Mouse (Mus musculus): ENCODE data around the gene Lcat.
A peak's percentile ranks its signal among the peaks of the same experiment; 100 is the strongest.

Lcat gene

DNA sequence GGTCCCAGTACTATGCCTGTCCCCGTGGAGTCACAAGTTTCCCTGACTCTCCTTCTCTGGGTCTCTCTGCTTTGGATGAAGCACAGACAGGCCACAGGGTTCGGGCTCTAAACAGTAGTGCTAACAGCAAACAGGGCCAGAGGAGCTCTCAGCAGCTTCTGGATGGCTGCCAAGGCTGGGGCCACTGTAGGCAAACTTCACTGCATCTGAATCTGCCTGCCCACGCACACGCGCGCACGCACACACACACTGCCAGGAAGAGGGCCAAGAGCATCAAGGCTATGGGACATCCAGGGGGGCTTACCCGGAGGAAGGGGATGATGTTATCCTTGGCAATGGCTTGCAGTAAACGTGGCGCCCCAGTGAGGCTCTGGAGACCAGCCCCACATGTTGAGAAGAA, 6.2 kb upstream of the Lcat start:
- no peak for ATAC-seq (ENCODE audit: low TSS enrichment)

DNA sequence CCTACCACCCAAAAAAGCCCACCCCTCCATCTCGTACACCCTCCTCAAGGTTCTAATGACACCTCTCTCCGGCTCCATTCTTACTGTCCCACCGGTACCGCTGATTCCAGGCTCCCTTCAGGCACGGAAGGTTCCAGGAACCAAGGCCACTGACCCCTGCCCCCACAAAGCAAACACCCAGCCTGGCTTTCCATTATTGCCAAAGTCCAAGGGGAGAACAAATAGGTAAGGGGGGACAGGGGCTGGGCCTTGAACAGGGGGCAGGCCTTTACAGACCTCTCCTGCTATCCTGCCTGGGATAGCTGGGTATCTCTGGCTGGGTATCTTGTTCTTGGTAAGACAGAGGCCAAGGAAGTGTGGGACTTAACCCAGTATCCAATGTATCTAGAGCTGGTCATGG, 640 bp downstream of the Lcat start:
- ATAC-seq (ENCODE audit: low TSS enrichment) = no peak

DNA sequence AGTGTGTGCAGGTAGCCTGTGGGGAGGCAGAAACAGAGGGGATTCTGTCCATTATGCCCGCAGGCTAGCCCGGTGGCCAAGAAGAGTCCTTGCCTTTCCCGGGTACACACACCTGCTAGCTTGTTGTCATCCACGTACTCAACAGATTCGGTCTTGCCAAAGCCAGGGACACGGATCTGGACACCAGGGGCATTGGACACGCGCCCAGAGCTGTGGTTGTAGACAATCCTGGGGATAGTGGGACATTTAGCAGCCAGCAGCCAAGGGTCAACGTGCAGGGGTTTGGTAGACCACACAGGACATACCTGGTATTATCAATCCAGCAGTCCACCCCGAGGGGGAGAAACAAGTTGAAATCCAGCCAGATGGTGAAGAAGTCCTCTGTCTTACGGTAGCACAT, 1.2 kb downstream of the Lcat start:
- ATAC-seq (ENCODE audit: low TSS enrichment) = no peak

DNA sequence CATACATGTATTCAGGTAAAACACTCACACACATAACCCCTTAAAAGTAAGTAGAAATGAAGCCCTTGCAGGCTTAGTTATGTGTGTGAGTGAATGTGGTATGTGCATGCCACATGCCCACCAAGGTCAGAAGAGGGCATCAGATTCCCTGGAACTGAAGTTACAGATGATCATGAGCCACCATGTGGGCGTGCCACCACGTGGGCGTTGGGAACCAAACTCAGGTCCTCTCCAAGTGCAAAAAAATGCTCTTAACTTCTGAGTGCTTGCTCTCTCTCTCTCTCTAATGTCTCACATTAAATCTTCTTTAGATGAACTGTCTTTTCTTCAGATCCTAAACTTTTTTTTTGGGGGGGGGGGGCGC, 4.9 kb downstream of the Lcat start, which contains the start of gene Psmb10:
Gene Psmb10 (minus strand): TSS at position 139 of the 364 bp plus-strand sequence.
- 0 out of 2 replicates have a peak, but pooled peaks have one; percentile 1 for ATAC-seq (ENCODE audit: low TSS enrichment)

DNA sequence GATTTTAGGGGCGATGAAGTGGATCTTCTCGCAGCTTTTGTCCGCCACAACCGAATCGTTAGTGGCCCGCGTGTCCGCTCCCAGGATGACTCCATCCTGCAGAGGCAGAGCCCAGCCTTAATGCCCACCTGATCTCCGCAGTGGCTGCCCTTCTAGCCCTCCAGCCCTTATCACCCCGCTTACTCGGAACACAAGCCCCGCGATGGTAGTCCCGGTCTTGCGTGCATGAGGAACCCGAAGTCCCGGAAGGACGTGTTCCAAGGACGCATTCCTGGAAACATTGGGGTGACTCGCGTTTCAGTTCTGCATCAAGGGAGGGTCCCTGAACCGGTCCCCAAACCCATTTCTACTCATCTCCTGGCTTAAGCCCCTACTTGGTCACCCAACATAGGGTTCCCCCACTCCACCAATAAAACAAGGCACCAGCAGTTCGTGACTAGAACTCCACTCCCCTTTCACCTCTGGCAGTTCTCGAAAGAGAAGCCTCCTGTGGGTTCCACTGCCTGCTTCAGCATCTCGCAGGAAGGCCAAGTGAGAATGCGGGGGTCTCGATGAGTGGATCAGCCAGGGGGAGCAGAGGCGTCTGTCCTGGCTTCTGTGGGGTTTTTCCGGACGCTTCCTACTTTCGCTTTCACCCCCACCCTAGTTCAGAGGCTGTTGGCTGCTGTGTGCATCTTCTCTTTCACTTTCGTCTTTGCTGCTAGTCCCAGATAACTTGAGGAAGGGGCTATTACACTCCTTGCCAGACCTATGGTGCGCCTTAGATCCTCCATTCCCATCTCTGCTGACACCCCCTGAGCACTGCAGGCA, 5.5 kb downstream of the Lcat start:
- peak; percentile 31 for ATAC-seq (ENCODE audit: low TSS enrichment)

DNA sequence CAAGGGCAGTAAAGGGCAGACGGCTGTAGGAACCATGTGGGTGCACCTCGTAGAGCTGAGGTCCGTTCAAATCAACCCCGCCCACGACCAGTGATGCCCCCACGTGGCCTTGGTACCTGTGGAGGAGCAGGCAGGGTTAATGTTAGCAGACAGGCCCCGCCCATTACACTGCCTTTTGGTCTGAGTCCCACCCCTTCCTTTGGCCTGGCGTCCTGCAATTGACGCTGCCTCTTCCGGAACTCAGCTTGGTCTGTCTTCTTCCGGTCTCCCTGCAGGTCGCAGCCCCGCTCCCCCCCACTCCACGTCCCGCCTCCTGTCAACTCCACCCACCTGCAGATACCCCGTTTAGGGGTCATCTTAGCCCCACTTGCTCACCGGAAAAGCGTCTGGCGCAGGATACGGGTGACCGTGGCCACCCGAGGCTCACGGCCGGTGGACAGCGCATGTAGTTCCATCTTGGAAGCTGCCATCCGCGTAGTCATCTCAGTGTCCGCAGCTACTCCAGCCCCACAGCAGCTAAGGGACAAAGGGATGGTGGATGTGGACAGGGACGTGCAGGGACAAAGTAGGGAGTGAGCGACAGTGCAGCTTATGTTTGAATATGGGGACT, 6.2 kb downstream of the Lcat start:
- ATAC-seq (ENCODE audit: low TSS enrichment) = peak; percentile 82

DNA sequence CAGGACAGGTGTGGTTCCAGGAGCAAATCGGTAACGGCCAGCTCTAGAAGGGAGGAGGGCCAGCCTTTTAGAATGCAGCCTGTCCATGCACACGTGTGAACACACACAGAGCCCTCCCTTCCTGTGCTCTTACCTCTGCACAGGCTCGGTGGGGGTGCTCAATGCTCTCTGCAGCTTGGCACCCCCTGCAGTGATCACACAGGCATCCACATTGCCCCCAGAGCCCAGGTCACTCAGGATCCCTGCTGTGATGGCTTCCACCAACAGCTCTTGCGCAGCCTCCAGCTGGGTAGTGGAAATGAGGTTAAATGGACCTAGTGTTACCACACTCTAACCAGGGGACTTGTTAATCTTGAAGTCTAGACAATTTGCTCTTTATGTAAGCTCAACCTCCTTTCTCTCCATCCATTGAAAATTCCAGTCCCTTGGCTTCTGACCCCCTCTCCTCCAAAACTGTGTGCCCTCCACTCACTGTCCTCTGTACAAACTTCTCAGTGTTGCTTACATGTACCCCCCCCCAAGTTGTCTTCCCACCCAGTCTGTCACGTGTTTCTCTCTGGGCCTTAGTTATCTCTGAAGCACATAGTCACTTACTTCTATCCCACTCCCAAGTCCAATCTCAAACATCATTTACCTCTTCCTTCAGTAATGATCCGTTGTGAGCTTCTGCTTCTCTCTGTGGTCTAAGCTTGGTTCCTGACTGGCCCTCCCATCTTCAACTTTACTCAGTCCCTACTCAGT, 7.1 kb downstream of the Lcat start:
- no peak for ATAC-seq (ENCODE audit: low TSS enrichment)

DNA sequence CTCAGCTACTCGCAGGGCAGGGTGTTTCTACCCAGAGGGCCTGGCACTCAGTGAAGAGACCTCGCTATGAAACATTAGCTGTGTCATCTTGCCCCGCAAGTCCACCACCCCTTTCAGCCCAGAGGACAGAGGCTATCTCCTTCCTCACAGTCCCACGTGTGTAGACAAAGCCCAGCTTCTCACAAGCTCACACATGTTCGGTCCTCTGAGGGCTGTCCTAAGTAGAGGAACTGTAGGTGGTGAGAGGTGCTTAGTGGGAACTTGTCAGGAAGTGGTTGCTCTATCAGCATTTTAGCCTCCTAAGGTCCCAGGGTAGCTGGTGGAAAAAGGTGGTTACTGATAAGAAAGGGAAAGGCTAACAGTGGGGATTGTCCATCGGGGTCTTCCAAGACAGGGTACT, 8.1 kb downstream of the Lcat start:
- no peak for ATAC-seq (ENCODE audit: low TSS enrichment)

DNA sequence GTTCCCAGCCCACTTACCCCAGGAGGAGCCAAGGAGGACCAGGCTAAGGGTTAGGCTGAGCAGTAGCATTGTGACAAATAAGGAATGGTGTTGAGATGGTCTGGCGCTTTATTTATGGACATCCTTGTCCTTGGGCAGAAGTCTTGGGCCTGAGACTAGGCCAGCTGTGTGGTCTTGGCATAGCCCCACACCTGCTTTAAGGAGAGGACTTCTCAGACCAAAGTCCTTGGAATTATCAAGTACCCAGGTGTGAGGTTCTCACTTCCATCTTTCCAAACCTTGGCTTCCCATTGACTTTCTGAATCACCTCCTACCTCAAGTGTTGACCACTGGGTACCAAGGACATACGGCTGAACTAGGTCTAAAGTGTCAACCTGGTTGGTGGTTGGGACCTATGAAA, 9.4 kb downstream of the Lcat start, which contains the start of gene Ctrl:
Gene Ctrl (minus strand): TSS at position 101 of the 400 bp plus-strand sequence.
- no peak for ATAC-seq (ENCODE audit: low TSS enrichment)

DNA sequence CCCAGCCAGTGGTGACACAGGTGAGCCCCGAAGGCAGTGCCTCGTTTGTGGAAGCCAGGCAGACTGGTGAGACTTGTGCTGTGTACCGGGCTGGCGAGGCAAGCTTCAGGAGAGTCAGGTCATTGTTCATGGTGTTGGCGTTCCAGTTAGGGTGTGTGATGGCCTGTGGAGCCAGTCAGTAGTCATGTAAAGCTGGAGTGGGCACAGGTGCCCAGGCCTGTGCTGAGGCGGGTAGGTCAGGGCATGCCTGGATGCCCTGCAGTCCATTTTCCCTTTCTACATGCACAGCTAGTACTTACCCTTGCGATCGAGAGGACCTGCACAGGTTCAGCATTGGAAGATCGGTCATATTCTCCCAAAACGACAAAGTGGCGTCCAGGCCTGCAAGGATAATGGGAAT, 10.7 kb downstream of the Lcat start:
- no peak for ATAC-seq (ENCODE audit: low TSS enrichment)

DNA sequence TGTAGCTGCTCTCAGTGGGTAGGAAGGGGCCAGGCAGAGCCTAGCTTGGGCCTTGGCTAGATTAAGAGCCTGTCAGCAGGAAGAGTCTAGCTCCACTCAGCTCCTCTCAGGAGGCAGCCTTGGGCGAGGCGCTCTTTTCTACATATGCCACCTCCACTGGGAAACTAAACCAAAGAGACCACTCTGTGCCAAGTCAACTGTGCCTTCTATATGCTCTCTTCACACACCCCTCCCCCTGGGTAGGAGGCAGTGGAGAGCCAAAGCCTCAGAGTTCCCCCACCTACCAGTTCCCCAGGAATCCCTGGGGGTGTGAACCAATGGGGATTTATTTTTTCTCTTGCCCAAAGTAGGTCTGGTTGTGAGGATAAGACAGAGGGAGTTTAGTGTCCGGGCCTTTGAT, 11.9 kb downstream of the Lcat start:
- peak; percentile 81 for ATAC-seq (ENCODE audit: low TSS enrichment)

DNA sequence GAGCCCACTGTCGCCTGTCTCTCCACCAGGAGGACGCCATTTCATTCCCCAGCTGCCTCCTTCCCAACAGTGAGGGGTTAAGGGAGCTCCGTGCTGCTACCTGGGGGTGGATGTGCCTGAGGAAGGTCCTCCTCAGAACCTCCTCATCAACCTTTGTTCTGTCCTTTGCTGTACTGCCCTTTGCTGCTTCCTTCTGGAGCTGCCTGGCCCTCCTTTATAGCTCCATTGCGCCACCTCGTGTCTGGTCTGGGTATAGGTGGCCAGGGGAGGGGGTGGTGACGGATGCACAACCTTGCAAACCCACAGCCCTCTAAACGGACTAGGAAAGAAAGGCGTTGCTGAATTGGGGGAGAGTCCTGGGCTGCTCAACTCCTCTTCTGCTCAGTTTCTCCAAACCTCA, 12.6 kb downstream of the Lcat start:
- peak; percentile 54 for ATAC-seq (ENCODE audit: low TSS enrichment)

DNA sequence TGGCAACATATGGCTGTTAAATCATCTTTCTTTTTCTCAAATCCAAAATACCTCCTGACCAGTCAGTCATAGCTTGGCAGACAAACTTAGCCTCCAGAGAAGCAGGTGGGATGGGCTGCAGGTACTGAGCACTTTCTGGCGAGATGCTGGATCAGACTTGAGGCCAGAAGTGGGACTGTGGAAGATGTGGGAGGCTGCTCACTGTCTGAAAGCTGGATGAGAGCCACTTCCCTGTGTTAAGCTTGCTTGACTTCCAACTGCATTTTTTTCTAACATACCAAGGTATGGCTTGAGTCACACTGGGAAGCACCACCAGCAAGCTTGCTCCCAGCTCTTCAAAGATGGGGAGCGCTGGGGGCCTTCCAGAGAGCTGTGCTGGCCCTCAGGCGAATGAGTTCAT, 18.1 kb downstream of the Lcat start:
- peak; percentile 74 for ATAC-seq (ENCODE audit: low TSS enrichment)

DNA sequence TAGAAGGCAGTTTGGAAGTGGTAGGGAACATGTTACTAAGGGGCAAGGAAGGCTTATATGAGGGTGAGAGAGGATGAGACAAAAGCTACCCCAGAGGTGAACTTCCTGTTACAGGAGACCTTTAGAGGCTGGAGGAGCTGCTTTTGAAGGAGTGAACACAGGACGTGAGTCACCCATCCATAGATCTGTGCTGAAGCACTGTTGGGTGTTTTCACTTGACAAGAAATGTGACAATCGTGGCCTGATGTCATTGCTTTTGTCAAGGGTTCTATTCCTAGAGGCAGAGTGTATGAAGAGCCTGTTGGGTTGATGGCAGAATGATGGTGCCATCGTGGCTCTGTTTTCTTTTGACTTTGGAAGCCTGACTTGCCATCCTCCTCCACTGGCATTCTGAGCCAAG, 23.8 kb downstream of the Lcat start:
- peak; percentile 38 for ATAC-seq (ENCODE audit: low TSS enrichment)

DNA sequence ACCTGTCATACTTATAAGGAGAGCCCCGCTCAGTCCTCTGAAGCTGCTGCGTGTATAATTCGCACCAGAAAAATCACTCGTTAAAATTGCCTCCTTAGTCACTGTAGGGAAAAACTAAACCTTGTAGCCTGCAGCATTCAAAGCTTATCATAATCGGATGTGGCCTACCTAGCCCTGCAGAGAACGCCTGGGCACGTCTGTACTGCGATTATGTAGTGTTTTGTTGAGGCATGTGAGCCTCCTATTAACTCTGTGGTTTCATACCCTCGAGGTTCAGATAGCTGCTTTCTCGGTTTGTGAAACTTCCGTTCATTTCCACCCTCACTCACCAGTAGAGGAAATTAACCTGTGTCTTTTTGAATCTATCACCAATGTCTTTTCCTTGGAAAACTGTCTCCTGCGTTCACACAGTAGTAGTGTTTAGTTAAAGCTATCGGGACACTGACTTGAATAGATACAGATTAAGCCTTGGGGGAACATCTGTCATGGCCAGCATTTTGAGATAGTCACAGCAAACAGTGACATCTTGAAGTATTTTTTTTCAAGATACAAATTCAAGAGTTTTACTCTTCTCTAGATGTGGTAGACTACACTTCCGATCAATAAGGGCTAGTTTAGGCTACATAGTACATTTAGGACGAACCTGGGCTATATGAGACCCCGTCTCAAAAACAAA, 42.1 kb downstream of the Lcat start:
- ATAC-seq (ENCODE audit: low TSS enrichment) = no peak

DNA sequence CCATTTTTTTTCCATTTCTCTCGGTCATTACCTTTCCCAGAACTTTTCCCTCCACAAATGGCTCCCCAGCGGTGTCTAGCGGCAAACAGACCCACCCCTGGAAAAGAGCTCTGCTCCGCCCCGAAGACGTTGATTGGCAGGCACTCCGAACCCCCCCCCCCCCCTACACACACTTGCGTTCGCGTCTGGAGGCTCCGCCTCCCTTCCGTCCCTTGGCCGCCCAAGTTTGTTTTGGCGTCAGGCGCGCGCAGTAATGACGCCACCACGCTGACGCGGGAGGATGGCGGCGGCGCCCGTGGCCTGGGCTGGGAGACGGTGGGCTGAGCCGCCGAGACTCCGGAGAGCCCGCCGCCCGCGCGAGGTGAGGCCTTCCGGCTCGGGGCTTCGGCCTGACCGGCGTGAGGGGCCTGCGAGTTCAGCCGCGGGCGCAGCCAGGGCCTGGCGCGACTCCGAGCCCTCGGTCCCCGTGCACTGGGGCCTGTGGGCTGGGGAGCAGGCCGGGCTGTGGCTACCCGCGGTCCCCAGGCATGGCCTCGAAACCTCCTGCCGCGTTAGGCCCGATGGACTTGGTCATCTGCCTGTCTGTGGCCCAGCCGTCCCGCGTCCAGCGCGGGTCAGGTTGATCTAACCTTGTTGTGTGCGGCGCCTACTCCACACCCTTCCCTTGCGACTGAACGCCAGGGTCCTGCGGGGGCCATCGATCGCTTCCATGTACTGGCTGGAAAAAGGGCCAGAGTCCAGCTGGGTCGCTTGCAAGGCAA, 42.8 kb downstream of the Lcat start, which contains the start of gene Pskh1:
Gene Pskh1 (plus strand): TSS at position 262 of the 761 bp plus-strand sequence.
- ATAC-seq (ENCODE audit: low TSS enrichment) = peak; percentile 91

DNA sequence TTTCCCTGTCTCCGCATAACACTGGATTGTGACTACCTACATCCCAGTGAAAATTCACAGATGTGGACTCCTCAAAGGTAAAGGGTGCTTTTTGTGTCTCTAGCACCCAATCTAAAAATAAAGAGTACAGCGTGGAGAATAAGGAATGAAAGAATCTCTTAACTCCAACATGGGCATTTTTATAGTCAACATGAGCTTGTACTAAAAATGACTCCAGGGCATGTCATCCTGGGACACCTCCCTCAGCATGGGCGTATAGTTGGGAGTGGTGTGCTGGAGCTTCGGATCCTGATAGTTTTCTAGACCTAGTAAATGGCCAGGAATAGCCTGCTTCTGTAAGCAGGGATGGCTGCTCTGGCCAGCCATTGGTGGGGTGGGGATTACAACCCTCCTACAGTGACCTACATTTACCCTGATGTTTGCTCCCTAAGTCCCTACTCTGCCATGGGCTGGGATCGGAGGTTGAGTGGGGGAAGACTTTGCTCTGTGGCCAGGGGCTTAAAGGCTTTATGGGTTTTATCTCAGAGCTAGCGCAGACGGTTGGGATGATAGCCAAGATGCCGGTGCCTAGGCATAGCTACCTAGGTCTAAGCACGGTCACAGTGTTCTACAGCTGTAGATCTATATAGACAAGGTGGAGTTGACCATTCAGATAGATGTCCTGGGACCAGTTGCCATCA, 45.2 kb downstream of the Lcat start:
- 0 out of 2 replicates have a peak, but pooled peaks have one; percentile 4 for ATAC-seq (ENCODE audit: low TSS enrichment)

DNA sequence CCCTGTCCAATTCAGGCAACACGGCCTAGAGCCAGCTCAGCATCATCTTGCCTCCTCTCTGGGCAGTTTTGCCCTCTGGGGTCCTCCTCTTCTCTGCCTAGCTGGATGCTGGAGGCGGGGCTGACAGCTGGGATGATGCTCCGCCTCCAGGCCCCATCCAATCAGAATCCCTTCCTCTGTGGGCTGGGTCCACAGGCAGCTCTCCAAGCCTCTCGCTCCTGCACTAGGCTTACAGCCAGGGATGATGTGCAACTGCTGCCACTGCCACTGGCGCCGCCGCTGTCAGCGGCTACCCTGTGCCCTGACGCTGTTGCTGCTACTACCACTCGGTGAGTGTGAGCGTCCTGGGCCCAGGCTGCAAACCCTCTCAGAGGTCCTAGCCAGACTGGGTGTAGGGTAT, 49.8 kb downstream of the Lcat start, which contains the start of gene Nrn1l:
Gene Nrn1l (plus strand): TSS at position 229 of the 400 bp plus-strand sequence.
- ATAC-seq (ENCODE audit: low TSS enrichment) = peak; percentile 62

DNA sequence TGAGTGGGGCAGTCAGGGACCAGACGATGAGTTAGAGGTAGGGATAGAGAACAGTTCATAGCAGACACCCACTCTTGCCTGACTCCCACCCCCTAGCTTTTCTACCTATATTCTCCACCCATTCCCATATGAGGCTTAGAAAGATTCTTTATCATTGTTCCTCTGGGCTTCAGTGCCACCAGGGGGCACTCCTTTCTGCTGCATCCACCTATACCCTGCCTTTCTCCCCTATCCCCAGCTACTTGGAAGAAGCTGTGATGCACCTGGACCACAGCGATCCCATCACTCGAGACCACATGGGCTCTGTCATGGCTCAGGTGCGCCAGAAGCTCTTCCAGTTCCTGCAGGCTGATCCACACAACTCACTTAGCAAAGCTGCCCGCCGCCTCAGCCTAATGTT, 50.8 kb downstream of the Lcat start:
- peak; percentile 25; the same call in 1 of the 2 replicates for ATAC-seq (ENCODE audit: low TSS enrichment)

DNA sequence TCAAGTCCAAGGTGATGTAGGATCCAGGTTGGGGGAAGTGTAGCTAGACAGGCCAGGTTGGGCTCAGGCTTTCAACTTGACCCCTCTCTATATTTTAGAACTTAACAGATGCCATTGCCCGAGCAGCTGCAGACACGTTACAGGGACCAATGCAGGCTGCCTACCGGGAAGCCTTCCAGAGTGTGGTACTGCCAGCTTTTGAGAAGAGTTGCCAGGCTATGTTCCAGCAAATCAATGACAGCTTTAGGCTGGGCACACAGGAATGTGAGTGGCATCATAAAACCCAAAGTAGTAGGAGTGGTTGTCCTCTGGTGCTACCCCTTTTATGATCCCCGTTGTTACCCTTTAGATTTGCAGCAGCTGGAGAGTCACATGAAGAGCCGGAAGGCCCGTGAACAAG, 52.3 kb downstream of the Lcat start:
- 0 out of 2 replicates have a peak, but pooled peaks have one; percentile 20 for ATAC-seq (ENCODE audit: low TSS enrichment)

All from frontal cortex, adult (tissue).